Mouse (Mus musculus) intestine, postnatal 0 days (tissue): ENCODE measurements around the gene Nexn. TPM values are rescaled to one million over a fixed set of nuclear protein-coding genes. Genes with fewer than 3 reads are reported as not detected.

Experiments
- ATAC-seq: fragments of 200-750 bp; cut with Nextera tagmentation; 2 replicates; pipeline ENCODE4 v1.8.0; 2017; ENCODE audit warnings: mild to moderate bottlenecking, moderate TSS enrichment, moderate library complexity
- H3K27ac ChIP-seq: fragments of 300-500 bp; sonication (generic); 2 replicates; pipeline ENCODE4 v1.5.1; 2014; ENCODE audit warnings: mild to moderate bottlenecking, low read depth, low read length, moderate library complexity
- H3K27me3 ChIP-seq: fragments of 300-500 bp; sonication (generic); replicated peaks from 2 replicates; pipeline ENCODE4 v1.6.1; 2014; ENCODE audit warnings: low read length, mixed read lengths; ENCODE audit not compliant: control insufficient read depth, insufficient read depth
- H3K36me3 ChIP-seq: fragments of 300-500 bp; sonication (generic); 2 replicates; pipeline ENCODE4 v1.6.1; 2014; ENCODE audit warnings: mild to moderate bottlenecking, moderate library complexity; ENCODE audit not compliant: control insufficient read depth, insufficient read depth
- H3K4me1 ChIP-seq: fragments of 300-500 bp; sonication (generic); replicated peaks from 2 replicates; pipeline ENCODE4 v1.6.1; 2014; ENCODE audit warnings: antibody characterized with exemption, low read length, mixed read lengths; ENCODE audit not compliant: control insufficient read depth, insufficient read depth
- H3K4me2 ChIP-seq: fragments of 300-500 bp; sonication (generic); replicated peaks from 2 replicates; pipeline ENCODE4 v1.6.1; 2014; ENCODE audit warnings: low read depth, mild to moderate bottlenecking, moderate library complexity
- H3K4me3 ChIP-seq: fragments of 300-500 bp; sonication (generic); 2 replicates; pipeline ENCODE4 v1.5.1; 2014; ENCODE audit warnings: low read depth, low read length
- H3K9ac ChIP-seq: fragments of 300-500 bp; sonication (generic); 2 replicates; pipeline ENCODE4 v1.6.1; 2014; ENCODE audit warnings: mild to moderate bottlenecking, low read depth, low read length
- H3K9me3 ChIP-seq: fragments of 300-500 bp; sonication (generic); 2 replicates; pipeline ENCODE4 v1.6.1; 2016; ENCODE audit warnings: mixed run types; ENCODE audit not compliant: control insufficient read depth
- CTCF ChIP-seq: sonication (generic); IDR thresholded peaks from 2 replicates; pipeline ENCODE4 v1.5.1; 2016; ENCODE audit warnings: low read depth, mild to moderate bottlenecking, control low read depth, antibody characterized with exemption, moderate library complexity
- WGBS: fragments of 180-500 bp; shearing (Covaris S2); extraction: QIAGEN DNeasy Blood & Tissue Kit; methylation state at CpG from one replicate; pipeline ENCODE4 v1.1.7; 2014; 5-methylcytosine and 5-hydroxymethylcytosine counted together
- polyA plus RNA-seq: library from polyadenylated mRNA; unstranded; fragments of >200 nt; fragmentation: Nextera tagmentation; extraction: Ambion mirVana; gene quantifications from 2 replicates; pipeline ENCODE4 v1.2.1, GENCODE M21; 2015

Gene Nexn
- polyA plus RNA-seq, 1 experiment from 2014 or later: 30.3 TPM

GRCm38 (mm10) chr3:152272974-152273685, 7.0 kb upstream of the Nexn start:
- no peak overlapping the region for H3K27ac ChIP-seq
- H3K36me3 ChIP-seq: peaks cover 9% of the 10 kb centered on the region
- no peak overlapping the region for H3K9ac ChIP-seq
- no peak overlapping the region for H3K4me3 ChIP-seq
- H3K4me1 ChIP-seq: no peaks in the 10 kb centered on the region
- no peaks in the 10 kb centered on the region for H3K27me3 ChIP-seq
- H3K9me3 ChIP-seq: no peaks in the 10 kb centered on the region
- 94% methylated on average over 20 of the region's 20 CpGs for WGBS
- ATAC-seq: no peak
- H3K4me2 ChIP-seq: no peak overlapping the region
- no peak for TF ChIP-seq CTCF

GRCm38 (mm10) chr3:152271876-152272275, 5.7 kb upstream of the Nexn start:
- no peak overlapping the region for H3K4me2 ChIP-seq
- H3K4me1 ChIP-seq: no peaks in the 10 kb centered on the region
- no peak overlapping the region for H3K9ac ChIP-seq
- H3K9me3 ChIP-seq: no peaks in the 10 kb centered on the region
- 88% methylated on average over 6 of the region's 6 CpGs for WGBS
- no peak overlapping the region for H3K4me3 ChIP-seq
- H3K27me3 ChIP-seq: no peaks in the 10 kb centered on the region
- no peak for TF ChIP-seq CTCF
- H3K36me3 ChIP-seq: peaks cover 9% of the 10 kb centered on the region
- no peak overlapping the region for H3K27ac ChIP-seq
- ATAC-seq: no peak

- ATAC-seq: no peak
Observed at GRCm38 (mm10) chr3:152271071-152271710, 5.0 kb upstream of the Nexn start.

GRCm38 (mm10) chr3:152268099-152268498, 1.9 kb upstream of the Nexn start:
- Histone ChIP-seq H3K4me3 (no peak overlapping the region), H3K36me3 (no peaks in the 10 kb centered on the region), H3K4me2 (no peak overlapping the region), H3K4me1 (no peaks in the 10 kb centered on the region; the same call in 1 of the 2 replicates), H3K27me3 (0 out of 2 replicates have a peak, but pooled peaks cover 6% of the 10 kb centered on the region), H3K9me3 (no peaks in the 10 kb centered on the region), H3K9ac (no peak overlapping the region), H3K27ac (no peak overlapping the region)
- TF ChIP-seq CTCF: no peak
- WGBS: 89% methylated on average over 14 of the region's 14 CpGs
- no peak for ATAC-seq

More at GRCm38 (mm10) chr3:152271071-152271710, 5.0 kb upstream of the Nexn start:
- Histone ChIP-seq H3K27ac (no peak overlapping the region), H3K27me3 (0 out of 2 replicates have a peak, but pooled peaks cover 5% of the 10 kb centered on the region), H3K36me3 (peaks cover 4% of the 10 kb centered on the region), H3K9me3 (no peaks in the 10 kb centered on the region), H3K4me1 (no peaks in the 10 kb centered on the region), H3K4me3 (no peak overlapping the region), H3K4me2 (no peak overlapping the region), H3K9ac (no peak overlapping the region)
- whole genome bisulfite sequencing: 81% methylated on average over 10 of the region's 10 CpGs
- TF ChIP-seq CTCF: no peak

- Histone ChIP-seq H3K36me3 (no peaks in the 10 kb centered on the region), H3K4me1 (peaks cover 8% of the 10 kb centered on the region; the same call in 1 of the 2 replicates), H3K9ac (peak overlapping the region; percentile 68), H3K4me2 (peak overlapping the region; percentile 99), H3K27ac (peak overlapping the region; percentile 68), H3K9me3 (no peaks in the 10 kb centered on the region), H3K4me3 (peak overlapping the region; percentile 59), H3K27me3 (0 out of 2 replicates have a peak, but pooled peaks cover 6% of the 10 kb centered on the region)
- ATAC-seq: peak; percentile 67
- 1% methylated on average over 62 of the region's 63 CpGs for WGBS
- TF ChIP-seq CTCF: no peak
Observed at GRCm38 (mm10) chr3:152265351-152266035, 657 bp downstream of the Nexn start.

- H3K9ac ChIP-seq: no peak overlapping the region; the same call in 1 of the 2 replicates
- no peak for ATAC-seq
- H3K27ac ChIP-seq: 0 out of 2 replicates have a peak overlapping the region, but pooled peaks have one; percentile 21
- H3K4me1 ChIP-seq: peaks cover 8% of the 10 kb centered on the region; the same call in 1 of the 2 replicates
- TF ChIP-seq CTCF: no peak
- H3K4me2 ChIP-seq: peak overlapping the region; percentile 99
- H3K9me3 ChIP-seq: no peaks in the 10 kb centered on the region
- peak overlapping the region; percentile 59 for H3K4me3 ChIP-seq
- WGBS: 60% methylated on average over 12 of the region's 12 CpGs
- H3K36me3 ChIP-seq: no peaks in the 10 kb centered on the region
- H3K27me3 ChIP-seq: 0 out of 2 replicates have a peak, but pooled peaks cover 6% of the 10 kb centered on the region
Observed at GRCm38 (mm10) chr3:152264830-152265229, 1.3 kb downstream of the Nexn start.
